Mouse (Mus musculus) neural tube, embryonic 14.5 days (tissue): ENCODE data around the gene Adar. TPM values are rescaled to one million over a fixed set of nuclear protein-coding genes. Genes with fewer than 3 reads are reported as not detected.

Experiments
- ATAC-seq: fragments of 200-750 bp; cut with Nextera tagmentation; 2 replicates; pipeline ENCODE4 v1.8.0; 2017; ENCODE audit warnings: low read depth, mild to moderate bottlenecking, moderate TSS enrichment, moderate library complexity
- H3K27ac ChIP-seq: fragments of 300-500 bp; sonication (generic); 2 replicates; pipeline ENCODE4 v1.5.1; 2014; ENCODE audit warnings: low read depth, mild to moderate bottlenecking, control low read depth, low read length, moderate library complexity, mixed read lengths
- H3K27me3 ChIP-seq: fragments of 300-500 bp; sonication (generic); 2 replicates; pipeline ENCODE4 v1.6.1; 2014; ENCODE audit warnings: low read length; ENCODE audit not compliant: control insufficient read depth, insufficient read depth
- H3K36me3 ChIP-seq: fragments of 300-500 bp; sonication (generic); 2 replicates; pipeline ENCODE4 v1.6.1; 2014; ENCODE audit warnings: low read length, mixed read lengths; ENCODE audit not compliant: control insufficient read depth, insufficient read depth
- H3K4me1 ChIP-seq: fragments of 300-500 bp; sonication (generic); 2 replicates; pipeline ENCODE4 v1.6.1; 2014; ENCODE audit warnings: low read length; ENCODE audit not compliant: control insufficient read depth, insufficient read depth
- H3K4me2 ChIP-seq: fragments of 300-500 bp; sonication (generic); 2 replicates; pipeline ENCODE4 v1.6.1; 2014; ENCODE audit warnings: mild to moderate bottlenecking, low read depth, low read length, control low read depth
- H3K4me3 ChIP-seq: fragments of 300-500 bp; sonication (generic); 2 replicates; pipeline ENCODE4 v1.5.1; 2014; ENCODE audit warnings: low read depth, low read length, control low read depth, mixed read lengths
- H3K9ac ChIP-seq: fragments of 300-500 bp; sonication (generic); replicated peaks from 2 replicates; pipeline ENCODE4 v1.6.1; 2014; ENCODE audit warnings: low read depth, mild to moderate bottlenecking, control low read depth, low read length, mixed read lengths
- H3K9me3 ChIP-seq: fragments of 300-500 bp; sonication (generic); 2 replicates; pipeline ENCODE4 v1.6.1; 2016; ENCODE audit warnings: low read length; ENCODE audit not compliant: control insufficient read depth
- WGBS: fragments of 180-500 bp; shearing (Covaris S2); extraction: QIAGEN DNeasy Blood & Tissue Kit; methylation state at CpG from one replicate; pipeline ENCODE4 v1.1.7; 2014; 5-methylcytosine and 5-hydroxymethylcytosine counted together
- polyA plus RNA-seq: library from polyadenylated mRNA; unstranded; fragments of >200 nt; fragmentation: Nextera tagmentation; extraction: Ambion mirVana; gene quantifications from 2 replicates; pipeline ENCODE4 v1.2.1, GENCODE M21; 2014

Gene Adar
- polyA plus RNA-seq, result 32.0 and 32.7 TPM in 2 replicates

GRCm38 (mm10) chr3:89714359-89715206, at the start of gene Adar:
Gene Adar, plus strand, starts transcription at chr3:89715022.
- H3K27me3 ChIP-seq, result peaks cover 4% of the 10 kb centered on the region; the same call in 1 of the 2 replicates
- peak within 1 kb of the TSS; percentile 95 for H3K27ac ChIP-seq
- peak within 1 kb of the TSS; percentile 81 for H3K4me2 ChIP-seq
- H3K4me3 ChIP-seq, result peak within 1 kb of the TSS; percentile 92
- H3K9me3 ChIP-seq, result no peaks in the 10 kb centered on the region
- ATAC-seq, result peak; percentile 93
- H3K36me3 ChIP-seq, result no peaks in the 10 kb centered on the region
- WGBS, result 5% methylated on average over 28 of the region's 28 CpGs
- peak within 1 kb of the TSS; percentile 96 for H3K9ac ChIP-seq
- peaks cover 15% of the 10 kb centered on the region; the same call in 1 of the 2 replicates for H3K4me1 ChIP-seq

GRCm38 (mm10) chr3:89667131-89667530, 47.7 kb upstream of the Adar start:
- Histone ChIP-seq H3K4me1 (0 out of 2 replicates have a peak, but pooled peaks cover 8% of the 10 kb centered on the region), H3K27ac (no peak overlapping the region), H3K4me2 (no peak overlapping the region), H3K9me3 (no peaks in the 10 kb centered on the region), H3K4me3 (no peak overlapping the region), H3K27me3 (no peaks in the 10 kb centered on the region), H3K9ac (no peak overlapping the region), H3K36me3 (no peaks in the 10 kb centered on the region)
- no peak for ATAC-seq
- 34% methylated on average over 11 of the region's 11 CpGs for WGBS

GRCm38 (mm10) chr3:89671334-89671733, 43.5 kb upstream of the Adar start:
- H3K4me1 ChIP-seq, result 0 out of 2 replicates have a peak, but pooled peaks cover 3% of the 10 kb centered on the region
- no peak overlapping the region for H3K9ac ChIP-seq
- H3K4me3 ChIP-seq, result no peak overlapping the region
- no peak overlapping the region for H3K4me2 ChIP-seq
- no peaks in the 10 kb centered on the region for H3K9me3 ChIP-seq
- ATAC-seq, result no peak
- no peak overlapping the region for H3K27ac ChIP-seq
- WGBS, result 79% methylated on average over 6 of the region's 6 CpGs
- no peaks in the 10 kb centered on the region for H3K27me3 ChIP-seq
- H3K36me3 ChIP-seq, result no peaks in the 10 kb centered on the region

- Histone ChIP-seq H3K4me1 (0 out of 2 replicates have a peak, but pooled peaks cover 3% of the 10 kb centered on the region), H3K9ac (no peak overlapping the region), H3K27me3 (no peaks in the 10 kb centered on the region), H3K36me3 (no peaks in the 10 kb centered on the region), H3K27ac (no peak overlapping the region), H3K4me3 (no peak overlapping the region), H3K9me3 (no peaks in the 10 kb centered on the region), H3K4me2 (no peak overlapping the region)
- 83% methylated on average over 12 of the region's 12 CpGs for WGBS
- ATAC-seq, result no peak
Measured at GRCm38 (mm10) chr3:89672573-89673317, 42.1 kb upstream of the Adar start.

GRCm38 (mm10) chr3:89677617-89678016, 37.2 kb upstream of the Adar start:
- H3K9ac ChIP-seq, result no peak overlapping the region
- no peaks in the 10 kb centered on the region for H3K36me3 ChIP-seq
- ATAC-seq, result peak; percentile 44; the same call in 1 of the 2 replicates
- H3K27ac ChIP-seq, result no peak overlapping the region
- 46% methylated on average over 5 of the region's 5 CpGs for WGBS
- no peaks in the 10 kb centered on the region; the same call in 1 of the 2 replicates for H3K4me1 ChIP-seq
- no peak overlapping the region for H3K4me2 ChIP-seq
- no peaks in the 10 kb centered on the region for H3K27me3 ChIP-seq
- no peak overlapping the region for H3K4me3 ChIP-seq
- no peaks in the 10 kb centered on the region for H3K9me3 ChIP-seq

GRCm38 (mm10) chr3:89686031-89686430, 28.8 kb upstream of the Adar start:
- no peak overlapping the region for H3K9ac ChIP-seq
- H3K9me3 ChIP-seq, result no peaks in the 10 kb centered on the region
- 67% methylated on average over 5 of the region's 5 CpGs for WGBS
- no peak overlapping the region for H3K4me2 ChIP-seq
- H3K4me1 ChIP-seq, result peaks cover 2% of the 10 kb centered on the region; the same call in 1 of the 2 replicates
- no peaks in the 10 kb centered on the region for H3K36me3 ChIP-seq
- no peak overlapping the region for H3K4me3 ChIP-seq
- H3K27ac ChIP-seq, result no peak overlapping the region
- ATAC-seq, result no peak
- H3K27me3 ChIP-seq, result no peaks in the 10 kb centered on the region

GRCm38 (mm10) chr3:89688694-89689581, 25.9 kb upstream of the Adar start:
- peak; percentile 95 for ATAC-seq

GRCm38 (mm10) chr3:89691776-89692175, 23.0 kb upstream of the Adar start:
- H3K4me3 ChIP-seq, result no peak overlapping the region
- H3K9me3 ChIP-seq, result no peaks in the 10 kb centered on the region
- 0 out of 2 replicates have a peak, but pooled peaks cover 2% of the 10 kb centered on the region for H3K4me1 ChIP-seq
- no peaks in the 10 kb centered on the region for H3K27me3 ChIP-seq
- no peak overlapping the region for H3K4me2 ChIP-seq
- no peak overlapping the region for H3K9ac ChIP-seq
- ATAC-seq, result no peak
- 72% methylated on average over 9 of the region's 9 CpGs for WGBS
- no peak overlapping the region for H3K27ac ChIP-seq
- H3K36me3 ChIP-seq, result no peaks in the 10 kb centered on the region

More at GRCm38 (mm10) chr3:89688694-89689581, 25.9 kb upstream of the Adar start:
- Histone ChIP-seq H3K36me3 (no peaks in the 10 kb centered on the region), H3K9ac (peak overlapping the region; percentile 77), H3K4me2 (peak overlapping the region; percentile 66), H3K27me3 (no peaks in the 10 kb centered on the region), H3K4me1 (0 out of 2 replicates have a peak, but pooled peaks cover 2% of the 10 kb centered on the region), H3K4me3 (peak overlapping the region; percentile 43), H3K9me3 (no peaks in the 10 kb centered on the region), H3K27ac (peak overlapping the region; percentile 82)
- 4% methylated on average over 25 of the region's 25 CpGs for WGBS
